Mouse (Mus musculus) stomach, postnatal 0 days (tissue): ENCODE measurements around the gene Gm21663. TPM values are rescaled to one million over a fixed set of nuclear protein-coding genes. Genes with fewer than 3 reads are reported as not detected.
"Not testable (repeated sequence)": the region's sequence is repeated elsewhere in the genome, so short reads cannot be mapped to it uniquely, and the experiment has no call there.

ENCODE experiments used
- ATAC-seq: fragments of 200-750 bp; cut with Nextera tagmentation; 2 replicates; pipeline ENCODE4 v1.8.0; 2017; ENCODE audit not compliant: low FRiP score, low TSS enrichment
- DNase-seq: peaks from one replicate; pipeline ENCODE4 v3.0.0-alpha.2; 2016; ENCODE audit warnings: low spot score
- H3K27ac ChIP-seq: fragments of 300-500 bp; sonication (generic); replicated peaks from 2 replicates; pipeline ENCODE4 v1.5.1; 2014; ENCODE audit warnings: mild to moderate bottlenecking, control low read depth
- H3K27me3 ChIP-seq: fragments of 300-500 bp; sonication (generic); 2 replicates; pipeline ENCODE4 v1.6.1; 2014; ENCODE audit warnings: low read length; ENCODE audit not compliant: control insufficient read depth, insufficient read depth
- H3K36me3 ChIP-seq: fragments of 300-500 bp; sonication (generic); 2 replicates; pipeline ENCODE4 v1.6.1; 2014; ENCODE audit warnings: low read length, mixed read lengths; ENCODE audit not compliant: control insufficient read depth, insufficient read depth
- H3K4me1 ChIP-seq: fragments of 300-500 bp; sonication (generic); replicated peaks from 2 replicates; pipeline ENCODE4 v1.6.1; 2014; ENCODE audit warnings: antibody characterized with exemption; ENCODE audit not compliant: control insufficient read depth, insufficient read depth
- H3K4me2 ChIP-seq: fragments of 300-500 bp; sonication (generic); replicated peaks from 2 replicates; pipeline ENCODE4 v1.6.1; 2014; ENCODE audit warnings: low read depth, mild to moderate bottlenecking, control low read depth, moderate library complexity
- H3K4me3 ChIP-seq: fragments of 300-500 bp; sonication (generic); 2 replicates; pipeline ENCODE4 v1.5.1; 2014; ENCODE audit warnings: low read depth, low read length, control low read depth
- H3K9ac ChIP-seq: fragments of 300-500 bp; sonication (generic); 2 replicates; pipeline ENCODE4 v1.6.1; 2014; ENCODE audit warnings: mild to moderate bottlenecking, low read length, control low read depth, mixed read lengths
- H3K9me3 ChIP-seq: fragments of 300-500 bp; sonication (generic); 2 replicates; pipeline ENCODE4 v1.6.1; 2016; ENCODE audit warnings: low read length; ENCODE audit not compliant: control insufficient read depth
- WGBS: fragments of 180-500 bp; shearing (Covaris S2); extraction: QIAGEN DNeasy Blood & Tissue Kit; methylation state at CpG from one replicate; pipeline ENCODE4 v1.1.7; 2014; 5-methylcytosine and 5-hydroxymethylcytosine counted together
- polyA plus RNA-seq: library from polyadenylated mRNA; unstranded; fragments of >200 nt; fragmentation: Nextera tagmentation; extraction: Ambion mirVana; gene quantifications from 2 replicates; pipeline ENCODE4 v1.2.1, GENCODE M21; 2015

Gm21663 gene
- 0.05 and 0.06 TPM in 2 replicates for polyA plus RNA-seq

DNA sequence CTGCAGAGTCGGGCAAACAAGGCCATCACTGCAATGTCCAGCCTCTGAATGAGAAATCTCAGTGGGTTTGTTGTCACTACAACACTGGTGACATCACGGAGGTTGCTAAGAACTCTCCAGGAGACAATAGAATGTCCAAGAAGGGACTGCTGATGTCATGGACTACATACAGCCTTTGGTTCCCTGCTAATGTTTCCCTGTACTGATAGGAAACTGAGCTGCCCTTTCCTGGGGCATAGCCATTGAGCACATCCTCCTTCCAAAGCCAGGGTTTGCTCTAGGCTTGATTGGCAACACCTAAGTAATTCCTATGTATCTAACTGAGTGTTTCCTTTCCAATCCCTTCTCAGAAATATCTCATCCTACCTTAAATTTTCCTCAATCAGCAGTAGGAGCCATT lies at the start of gene Gm21663:
Gene Gm21663, minus strand, starts transcription at position 101 of the 400 bp plus-strand sequence.
- DNase-seq, H3K4me3 ChIP-seq, H3K4me2 ChIP-seq, H3K4me1 ChIP-seq, H3K9ac ChIP-seq, H3K9me3 ChIP-seq, H3K27me3 ChIP-seq, H3K27ac ChIP-seq, ATAC-seq, H3K36me3 ChIP-seq: not testable (repeated sequence)
- 42% methylated on average over 2 of the region's 2 CpGs for WGBS

DNA sequence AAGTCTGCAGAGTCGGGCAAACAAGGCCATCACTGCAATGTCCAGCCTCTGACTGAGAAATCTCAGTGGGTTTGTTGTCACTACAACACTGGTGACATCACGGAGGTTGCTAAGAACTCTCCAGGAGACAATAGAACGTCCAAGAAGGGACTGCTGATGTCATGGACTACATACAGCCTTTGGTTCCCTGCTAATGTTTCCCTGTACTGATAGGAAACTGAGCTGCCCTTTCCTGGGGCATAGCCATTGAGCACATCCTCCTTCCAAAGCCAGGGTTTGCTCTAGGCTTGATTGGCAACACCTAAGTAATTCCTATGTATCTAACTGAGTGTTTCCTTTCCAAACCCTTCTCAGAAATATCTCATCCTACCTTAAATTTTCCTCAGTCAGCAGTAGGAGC lies 46.4 kb upstream of the Gm21663 start, which contains the start of gene Gm21698:
Gene Gm21698, minus strand, starts transcription at position 101 of the 400 bp plus-strand sequence.
- not testable (repeated sequence) for ATAC-seq, H3K4me2 ChIP-seq, DNase-seq, H3K27me3 ChIP-seq, H3K9ac ChIP-seq, H3K27ac ChIP-seq, H3K4me1 ChIP-seq, H3K36me3 ChIP-seq, H3K4me3 ChIP-seq, H3K9me3 ChIP-seq
- no CpG with 5 or more reads among the region's 3 CpGs for WGBS

- no CpG with 5 or more reads among the region's 2 CpGs for WGBS
- not testable (repeated sequence) for H3K9ac ChIP-seq, H3K9me3 ChIP-seq, H3K4me1 ChIP-seq, H3K27me3 ChIP-seq, DNase-seq, H3K27ac ChIP-seq, H3K36me3 ChIP-seq, ATAC-seq, H3K4me2 ChIP-seq, H3K4me3 ChIP-seq
These were observed 30.4 kb upstream of the Gm21663 start, which contains the start of gene Gm21680 for GRCm38 (mm10) chr5:25972563-25972962. Gene Gm21680 (minus strand): TSS chr5:25972663.

DNA sequence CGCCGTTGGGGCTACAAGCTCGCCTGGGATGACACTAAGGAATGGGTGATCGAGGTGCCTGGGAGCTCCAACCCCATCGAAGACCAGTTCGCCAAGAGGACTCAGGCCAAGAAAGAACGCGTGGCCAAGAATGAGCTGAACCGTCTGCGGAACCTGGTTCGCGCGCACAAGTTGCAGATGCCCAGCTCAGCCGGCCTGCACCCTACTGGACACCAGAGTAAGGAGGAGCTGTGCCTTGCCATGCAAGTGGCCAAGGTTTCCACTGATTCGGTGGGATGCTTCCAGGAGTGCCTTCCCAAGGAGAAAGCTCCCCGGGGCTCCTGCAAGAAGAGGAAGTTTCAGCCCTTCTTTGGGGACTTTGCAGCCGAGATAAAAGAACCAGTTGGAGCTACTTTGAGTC lies 14.9 kb upstream of the Gm21663 start:
- H3K9ac ChIP-seq, H3K27ac ChIP-seq, H3K4me3 ChIP-seq, H3K9me3 ChIP-seq, ATAC-seq, H3K36me3 ChIP-seq, DNase-seq, H3K4me2 ChIP-seq, H3K27me3 ChIP-seq, H3K4me1 ChIP-seq: not testable (repeated sequence)
- WGBS, result 59% methylated on average over 16 of the region's 17 CpGs

DNA sequence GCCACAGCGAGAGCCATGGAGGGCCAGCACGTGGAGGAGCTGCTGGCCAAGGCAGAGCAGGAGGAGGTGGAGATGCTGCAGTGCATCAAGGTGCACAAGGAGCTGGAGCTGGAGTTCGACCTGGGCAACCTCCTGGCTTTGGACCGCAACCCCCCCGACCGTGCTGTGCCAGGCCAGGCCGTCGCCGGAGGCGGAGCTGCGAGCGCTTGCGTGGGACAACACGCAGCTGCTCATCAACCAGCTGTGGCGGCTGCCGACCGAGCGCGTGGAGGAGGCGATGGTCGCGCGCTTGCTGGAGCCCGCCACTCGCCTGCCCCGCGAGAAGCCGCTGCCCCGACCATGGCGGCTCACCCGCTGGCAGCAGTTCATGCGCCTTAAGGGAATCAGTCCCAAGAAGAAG lies 14.4 kb upstream of the Gm21663 start:
- H3K27me3 ChIP-seq, H3K9ac ChIP-seq: not testable (repeated sequence)

DNA sequence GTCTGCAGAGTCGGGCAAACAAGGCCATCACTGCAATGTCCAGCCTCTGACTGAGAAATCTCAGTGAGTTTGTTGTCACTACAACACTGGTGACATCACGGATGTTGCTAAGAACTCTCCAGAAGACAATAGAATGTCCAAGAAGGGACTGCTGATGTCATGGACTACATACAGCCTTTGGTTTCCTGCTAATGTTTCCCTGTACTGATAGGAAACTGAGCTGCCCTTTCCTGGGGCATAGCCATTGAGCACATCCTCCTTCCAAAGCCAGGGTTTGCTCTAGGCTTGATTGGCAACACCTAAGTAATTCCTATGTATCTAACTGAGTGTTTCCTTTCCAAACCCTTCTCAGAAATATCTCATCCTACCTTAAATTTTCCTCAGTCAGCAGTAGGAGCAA lies 12.1 kb upstream of the Gm21663 start, which contains the start of gene Gm21671:
Gene Gm21671, minus strand, starts transcription at position 101 of the 400 bp plus-strand sequence.
- not testable (repeated sequence) for H3K4me1 ChIP-seq, DNase-seq, H3K36me3 ChIP-seq, H3K4me3 ChIP-seq, H3K27ac ChIP-seq, ATAC-seq, H3K4me2 ChIP-seq, H3K9me3 ChIP-seq, H3K9ac ChIP-seq, H3K27me3 ChIP-seq
- 61% methylated on average over 2 of the region's 2 CpGs for WGBS

More for the DNA sequence above, 14.4 kb upstream of the Gm21663 start:
- not testable (repeated sequence) for H3K4me1 ChIP-seq, H3K9me3 ChIP-seq, H3K36me3 ChIP-seq, ATAC-seq, H3K4me2 ChIP-seq, H3K27ac ChIP-seq, H3K4me3 ChIP-seq
- DNase-seq, result peak; percentile 24
- WGBS, result 27% methylated on average over 27 of the region's 32 CpGs

GRCm38 (mm10) chr5:25945391-25945790 lies 3.2 kb upstream of the Gm21663 start:
- H3K27ac ChIP-seq, DNase-seq, H3K27me3 ChIP-seq, H3K4me3 ChIP-seq, H3K4me1 ChIP-seq, H3K36me3 ChIP-seq, H3K9ac ChIP-seq, H3K9me3 ChIP-seq, ATAC-seq, H3K4me2 ChIP-seq: not testable (repeated sequence)
- 77% methylated on average over 2 of the region's 2 CpGs for WGBS
